Mouse (Mus musculus) thymus, postnatal 0 days (tissue): ENCODE data around the gene Rabl3. TPM values are rescaled to one million over a fixed set of nuclear protein-coding genes. Genes with fewer than 3 reads are reported as not detected.

Experiments used
- DNase-seq: peaks from one replicate; pipeline ENCODE4 v3.0.0-alpha.2; 2015; ENCODE audit warnings: low spot score
- polyA plus RNA-seq: library from polyadenylated mRNA; unstranded; fragments of >200 nt; fragmentation: Nextera tagmentation; extraction: Ambion mirVana; gene quantifications from 2 replicates; pipeline ENCODE4 v1.2.1, GENCODE M21; 2015

The Rabl3 gene
- polyA plus RNA-seq, 1 experiment from 2014 or later = 17.0 TPM

DNA sequence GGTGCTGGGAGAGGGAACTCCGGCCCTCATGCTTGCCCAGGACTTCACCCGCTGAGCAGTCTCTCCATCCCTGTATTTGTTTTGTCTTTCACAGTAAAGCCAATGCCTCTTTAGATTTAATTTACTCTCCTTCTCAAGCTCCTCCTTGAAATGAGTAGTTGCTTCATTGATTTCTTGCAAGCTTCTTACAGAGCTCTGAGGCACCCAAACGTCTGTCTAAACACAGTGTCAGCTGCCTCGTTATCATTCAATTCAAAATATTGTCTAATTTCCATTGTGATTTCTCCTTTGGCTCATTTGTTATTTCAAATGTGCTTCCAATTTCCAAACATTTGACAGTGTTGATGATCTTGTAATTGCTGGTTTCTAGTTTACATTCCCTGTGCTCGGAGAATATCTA is 6.6 kb downstream of the Rabl3 start:
- no peak for DNase-seq

DNA sequence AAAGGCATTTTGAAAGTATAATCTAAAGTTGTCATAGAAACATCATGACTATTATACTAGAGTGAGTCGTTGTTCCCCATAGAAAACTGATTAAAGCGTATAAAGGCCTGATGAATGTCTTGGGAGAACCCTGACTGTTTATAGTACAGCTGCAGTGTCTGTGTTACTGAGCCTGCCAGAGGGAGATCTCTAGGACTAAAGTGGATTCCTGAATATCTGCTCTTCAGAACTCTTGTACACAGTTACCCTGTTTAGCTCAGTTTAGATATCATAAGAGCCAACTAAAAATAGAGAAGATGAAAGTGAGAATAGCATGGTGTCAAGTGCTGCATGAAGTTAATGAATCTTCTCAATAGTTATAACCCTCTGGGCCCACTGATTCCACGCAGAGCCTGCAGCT is 10.6 kb downstream of the Rabl3 start:
- no peak for DNase-seq

DNA sequence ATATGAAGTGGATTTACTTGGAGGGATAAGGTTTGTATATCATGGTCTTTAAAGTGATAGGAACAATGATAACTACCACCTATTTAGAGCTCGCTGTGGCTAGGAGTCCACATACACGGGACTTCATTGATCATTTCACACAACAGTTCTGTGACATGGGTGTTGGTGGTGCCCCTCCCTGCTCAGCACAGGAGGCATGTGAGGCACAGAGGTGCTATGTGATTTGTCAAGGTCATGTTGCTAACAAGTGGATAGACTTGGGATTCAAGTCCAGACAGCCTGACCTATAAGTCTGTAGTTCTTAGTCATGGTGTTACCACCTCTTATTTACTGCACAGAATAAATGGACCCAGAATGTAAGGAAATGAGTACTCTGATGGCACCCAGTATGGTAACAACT is 11.3 kb downstream of the Rabl3 start:
- DNase-seq = no peak

DNA sequence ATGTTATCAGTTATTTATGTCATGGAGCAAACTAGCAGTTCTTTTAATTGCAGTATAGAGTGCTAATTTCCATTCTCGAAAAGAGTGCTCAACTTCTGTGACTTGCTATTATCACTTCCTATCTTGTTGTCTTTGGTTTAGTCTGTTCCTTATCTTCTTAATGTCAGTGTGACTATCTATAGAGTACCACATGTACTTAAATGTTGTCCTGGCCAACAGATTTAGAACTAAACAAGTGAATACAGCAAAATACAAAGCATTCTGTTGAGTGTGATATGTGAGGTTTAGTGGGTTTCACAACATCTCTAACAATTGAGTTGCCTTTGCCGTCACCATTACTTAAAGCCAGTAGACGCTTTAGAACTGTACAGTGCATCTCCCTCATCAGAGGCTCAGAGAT is 13.1 kb downstream of the Rabl3 start:
- DNase-seq = no peak

DNA sequence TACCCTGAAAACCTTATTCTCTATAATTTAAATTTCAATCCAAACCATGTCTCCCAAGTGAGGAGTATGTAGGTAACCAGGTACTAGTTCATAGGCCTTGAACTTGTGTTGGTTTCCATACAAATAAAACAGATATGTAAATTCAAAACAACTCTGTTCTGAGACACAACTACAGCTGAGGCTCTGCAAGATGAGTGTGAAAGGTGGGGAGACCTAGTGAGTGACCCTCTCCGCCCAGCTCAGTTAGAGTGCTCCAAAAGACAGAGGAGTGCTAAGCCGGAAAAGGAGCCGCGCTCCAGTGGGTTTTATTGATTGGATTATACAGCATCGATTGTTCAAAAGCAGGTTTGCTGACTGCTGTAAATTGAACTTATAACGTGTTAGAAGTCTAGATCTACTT is 22.7 kb downstream of the Rabl3 start:
- no peak for DNase-seq

DNA sequence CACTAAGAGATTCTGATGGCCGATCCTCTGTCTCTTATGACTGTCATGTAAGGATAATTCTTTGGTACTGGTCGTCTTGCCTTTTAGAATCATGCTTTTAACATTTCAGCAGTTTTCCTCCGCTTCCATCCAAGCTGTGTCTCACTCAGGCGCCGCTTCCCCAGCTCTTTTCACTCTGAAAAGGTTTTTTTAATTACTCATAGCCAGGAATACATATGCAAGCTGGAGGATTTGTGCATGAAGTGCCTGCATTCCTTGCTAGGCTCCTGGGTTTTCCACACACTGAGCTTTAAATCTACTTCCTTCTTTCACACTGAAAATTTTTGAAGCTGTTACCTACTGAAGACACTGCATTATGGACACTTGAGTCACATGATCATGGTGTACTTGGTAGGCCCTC is 23.3 kb downstream of the Rabl3 start:
- DNase-seq = no peak

DNA sequence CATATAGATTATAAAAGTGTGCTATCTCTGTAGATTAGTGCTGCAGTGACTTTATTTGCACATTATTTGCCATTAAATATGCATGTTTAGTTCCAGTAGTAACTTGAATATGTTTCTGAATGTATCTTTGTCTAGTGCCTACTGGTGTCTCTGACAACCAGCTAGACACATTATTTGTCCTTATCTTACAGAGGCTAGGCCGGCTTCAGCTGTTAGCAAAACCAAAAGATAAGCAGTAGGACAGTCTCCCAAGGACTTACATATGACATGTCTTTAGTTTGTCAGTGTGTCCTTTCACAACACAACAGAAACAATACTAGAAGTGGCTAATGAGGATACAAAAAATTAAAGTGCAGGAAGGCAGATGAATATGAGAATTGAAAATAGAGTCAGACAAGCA is 25.4 kb downstream of the Rabl3 start:
- no peak for DNase-seq

DNA sequence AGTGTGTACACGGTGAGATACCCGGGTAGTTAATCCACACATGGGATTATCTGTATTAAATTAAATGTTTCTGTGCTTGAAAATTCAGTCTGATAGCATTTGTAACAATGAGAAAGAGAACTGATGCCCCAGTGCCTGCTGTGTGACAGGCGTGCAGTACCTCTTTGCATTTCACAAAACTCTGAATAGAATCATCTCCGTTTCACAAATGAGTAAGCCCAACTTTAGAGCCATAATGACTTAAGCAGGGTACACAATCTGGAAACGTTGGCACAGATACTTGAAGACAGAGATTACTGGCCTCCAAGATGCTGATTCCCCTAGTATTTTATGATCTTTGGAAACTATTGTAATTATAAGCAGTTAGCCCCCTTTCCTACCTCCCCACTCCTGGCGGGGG is 26.4 kb downstream of the Rabl3 start:
- DNase-seq = no peak

DNA sequence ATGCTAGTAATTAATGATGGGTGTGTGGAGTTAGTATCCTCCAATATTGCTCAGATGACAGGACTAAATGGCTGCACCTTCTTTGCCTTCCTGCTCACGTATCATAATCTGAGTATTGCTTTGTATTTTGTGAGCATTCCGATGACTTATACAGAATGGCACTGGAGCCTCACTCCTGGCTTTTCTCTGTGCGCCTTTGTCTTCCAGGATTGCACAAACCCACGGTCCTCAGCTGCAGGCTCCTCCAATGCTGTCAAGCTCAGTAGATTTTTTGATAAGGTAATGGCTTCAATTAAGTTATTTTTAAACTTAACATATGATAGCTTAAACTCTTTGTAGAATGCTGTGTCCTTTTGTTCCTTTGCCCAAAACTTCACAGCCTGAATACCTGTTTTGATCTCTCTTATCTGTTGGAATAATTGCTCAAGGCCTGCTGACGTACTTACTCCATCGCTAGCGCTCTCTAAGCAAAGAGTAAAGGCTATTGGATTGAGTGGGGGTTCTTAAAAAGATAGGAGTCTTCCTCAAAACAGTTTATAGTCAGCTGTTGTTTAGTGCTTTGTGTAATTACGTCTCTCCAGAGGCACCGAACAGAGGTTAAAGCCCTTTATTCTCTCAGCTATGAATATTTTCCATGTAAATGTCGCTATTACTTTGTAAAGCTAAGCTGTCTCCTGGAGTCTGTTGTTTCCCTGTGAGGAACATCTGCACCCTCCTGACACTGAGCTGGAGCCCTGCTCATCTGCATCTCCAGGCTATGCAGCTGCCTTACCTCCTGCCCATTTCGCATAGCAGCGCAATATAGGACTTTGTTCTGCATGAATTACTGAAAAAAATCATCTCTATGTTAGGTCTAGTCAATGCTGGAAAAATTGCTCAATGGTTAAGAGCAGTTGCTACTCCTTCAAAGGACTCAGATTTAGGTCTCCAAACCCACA is 27.7 kb downstream of the Rabl3 start:
- DNase-seq = no peak

DNA sequence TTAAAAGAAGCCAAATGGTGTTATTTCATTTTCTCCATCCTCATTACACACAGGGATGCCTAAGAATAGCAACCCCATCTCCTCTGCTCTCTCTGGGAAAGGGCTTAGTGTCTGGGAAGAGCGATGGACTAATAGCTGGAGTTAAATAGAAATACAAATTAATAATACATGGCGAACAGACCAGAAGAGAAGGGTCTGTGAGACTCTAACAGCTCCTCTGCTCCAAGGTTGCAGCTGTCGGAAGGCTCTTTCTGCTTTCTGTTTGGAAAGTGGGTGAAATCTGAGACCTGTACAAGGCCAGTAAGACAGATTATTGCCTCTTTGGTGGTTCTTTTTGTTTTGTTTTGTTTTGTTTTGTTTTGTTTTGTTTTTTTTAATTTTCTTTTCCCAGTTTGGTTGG is 31.9 kb downstream of the Rabl3 start:
- DNase-seq = no peak

DNA sequence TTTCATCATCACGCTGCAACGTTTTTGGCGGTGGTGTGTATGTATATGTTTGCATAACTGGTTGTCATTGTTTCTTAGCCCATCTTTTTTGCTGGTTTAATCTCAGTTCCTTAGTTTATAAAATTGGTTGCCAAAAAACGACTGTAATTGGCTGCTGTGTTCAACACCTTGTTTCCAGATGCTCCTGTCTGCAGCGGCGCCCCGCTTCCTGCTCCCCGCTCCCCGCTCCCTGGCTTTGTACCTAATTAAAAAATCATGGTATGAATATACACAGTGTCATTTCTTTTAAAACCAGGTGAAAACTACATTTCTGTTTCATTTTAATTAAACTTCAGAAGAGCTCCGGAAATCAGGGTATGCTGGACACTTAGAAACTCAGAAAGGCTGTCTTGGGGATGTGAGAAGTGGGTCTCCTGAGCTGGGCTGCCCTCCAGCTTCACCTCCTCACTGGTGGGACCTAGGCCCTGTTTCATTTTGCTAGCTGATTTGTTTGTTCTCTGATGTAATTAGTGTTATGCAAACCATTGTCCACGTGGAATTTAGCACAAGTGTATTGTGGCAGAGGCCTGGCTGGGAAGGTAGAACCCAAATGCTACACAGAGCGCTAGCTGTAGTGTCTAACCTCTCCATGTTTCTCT is 32.6 kb downstream of the Rabl3 start:
- no peak for DNase-seq

DNA sequence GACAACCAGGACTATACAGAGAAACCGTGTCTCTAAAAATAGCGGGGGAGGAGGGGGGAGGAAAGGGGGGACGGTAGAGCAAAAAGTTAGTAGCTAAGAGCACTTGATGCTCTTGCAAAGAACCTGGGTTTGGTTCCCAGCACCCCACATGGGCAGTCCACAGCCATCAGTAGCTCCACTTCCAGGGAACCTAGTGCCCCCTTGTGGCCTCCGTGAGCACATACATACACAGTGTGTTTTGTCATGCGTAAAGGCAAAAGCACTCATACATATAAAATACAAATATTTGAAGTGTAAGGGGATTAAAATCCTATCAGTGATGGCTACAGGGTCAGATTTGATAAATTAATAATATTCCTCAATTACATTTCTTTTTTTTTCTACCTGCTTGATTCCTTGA is 33.4 kb downstream of the Rabl3 start:
- DNase-seq = no peak

DNA sequence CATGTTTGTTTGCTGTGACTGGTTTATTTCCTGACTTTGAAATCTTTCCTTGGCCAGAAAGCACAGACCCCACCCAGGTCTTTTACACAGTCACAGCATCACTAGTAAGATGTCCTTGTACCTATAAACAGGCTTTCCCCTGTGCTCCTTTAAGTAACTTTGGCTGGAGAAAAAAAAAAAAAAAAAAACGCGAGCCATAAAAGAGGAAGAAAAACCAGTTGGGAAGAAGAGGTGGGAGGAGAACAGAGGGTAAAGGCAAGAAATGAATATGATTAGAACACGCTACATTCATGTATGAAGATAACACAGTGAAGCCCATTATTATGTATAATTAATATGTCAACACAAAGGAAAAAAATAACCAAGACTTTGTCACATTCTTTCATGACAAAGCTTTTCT is 35.6 kb downstream of the Rabl3 start:
- DNase-seq = no peak

DNA sequence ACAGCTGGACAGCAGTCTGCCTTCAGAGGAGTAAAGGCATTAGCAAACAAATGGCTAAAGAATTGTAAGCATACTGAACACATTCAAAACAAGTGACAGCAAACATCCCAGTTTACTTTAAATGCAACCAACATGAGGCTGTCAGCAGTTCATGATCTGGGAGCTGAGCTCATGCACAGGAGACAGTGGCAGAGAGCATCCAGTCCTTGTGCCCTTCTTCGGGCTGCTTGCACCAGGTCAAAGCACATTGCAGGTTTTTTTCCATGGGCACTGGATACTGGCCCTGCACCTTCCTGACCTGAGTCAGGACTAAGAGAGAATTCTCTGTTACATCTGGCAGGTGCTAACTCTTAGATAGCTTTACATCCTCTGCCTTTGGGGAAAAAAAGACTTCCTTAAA is 39.9 kb downstream of the Rabl3 start:
- DNase-seq = no peak

DNA sequence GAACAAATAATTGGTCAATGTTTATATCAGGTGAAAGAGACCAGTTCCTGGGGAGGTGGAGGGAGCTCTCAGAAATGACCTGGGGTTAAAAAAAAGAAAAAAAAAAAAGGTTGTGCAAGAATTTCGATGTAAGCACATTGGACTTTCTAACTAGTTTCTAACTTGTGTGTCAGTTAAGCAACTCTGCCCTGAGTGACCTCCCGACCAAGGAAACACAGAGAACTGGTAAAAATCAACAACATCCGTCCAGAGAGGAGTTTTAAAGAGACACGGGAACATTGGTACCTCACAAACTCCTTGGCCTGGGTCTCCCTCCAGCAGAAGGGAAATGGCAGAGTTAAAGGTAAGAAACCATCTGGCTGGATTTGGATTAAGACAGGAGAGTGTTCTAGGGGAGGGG is 40.3 kb downstream of the Rabl3 start, which contains the start of gene Hgd:
Gene Hgd, plus strand, starts transcription at position 160 of the 400 bp plus-strand sequence.
- DNase-seq = no peak

DNA sequence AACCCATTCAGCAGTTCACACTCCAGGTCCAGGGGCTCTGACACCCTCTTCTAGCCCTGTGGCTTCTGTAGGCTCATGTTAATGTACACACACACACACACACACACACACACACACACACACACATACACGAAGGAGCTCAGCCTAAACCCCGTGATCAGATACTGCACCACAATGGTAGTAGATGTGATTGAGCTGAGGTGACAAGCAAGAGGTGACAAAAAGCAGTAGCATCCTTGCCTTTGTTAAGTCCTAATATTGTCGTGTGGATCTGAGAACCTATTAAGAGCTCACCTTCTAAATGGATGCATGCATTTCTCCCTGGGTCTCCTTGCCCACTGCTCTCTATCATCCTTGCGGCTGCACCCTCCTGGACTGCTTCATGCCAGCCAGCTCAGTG is 41.0 kb downstream of the Rabl3 start:
- no peak for DNase-seq

DNA sequence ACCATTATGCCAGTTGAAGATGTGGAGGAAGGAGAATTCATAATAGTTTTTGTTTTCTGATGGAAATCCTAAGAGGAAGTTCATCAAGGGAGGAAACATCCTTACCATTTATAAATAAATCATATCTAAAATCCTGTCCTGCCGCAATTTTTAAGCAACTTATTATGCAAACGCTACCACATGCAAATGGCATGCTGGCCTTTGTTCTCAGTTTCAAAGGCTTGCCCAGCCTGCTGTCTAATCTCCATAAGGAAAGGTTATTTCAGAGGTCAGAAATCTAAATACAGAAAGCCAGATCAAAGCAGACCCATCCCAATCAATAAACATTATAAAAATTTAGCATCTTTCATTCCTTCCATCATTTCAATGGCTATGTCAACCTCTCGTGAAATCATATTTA is 42.2 kb downstream of the Rabl3 start:
- no peak for DNase-seq

DNA sequence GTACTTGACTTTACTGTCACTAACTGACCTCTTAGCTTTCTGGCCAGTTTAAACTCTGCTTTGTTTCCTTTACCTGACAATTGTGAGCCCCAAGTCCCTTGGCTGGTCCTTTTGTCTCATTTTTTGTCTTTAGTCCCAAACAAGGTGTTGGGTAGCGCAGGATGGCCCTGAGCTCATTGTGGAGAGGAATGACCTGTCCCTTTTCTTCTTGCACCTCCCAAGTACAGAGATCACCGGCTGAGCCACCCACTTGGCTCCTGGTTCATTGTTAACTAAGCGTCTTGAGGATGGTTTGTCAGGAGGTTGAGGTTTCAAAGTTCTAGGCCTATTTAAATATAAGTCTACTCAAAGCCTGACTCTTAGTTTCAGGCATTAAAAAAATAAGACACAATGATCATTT is 43.6 kb downstream of the Rabl3 start:
- DNase-seq = no peak

DNA sequence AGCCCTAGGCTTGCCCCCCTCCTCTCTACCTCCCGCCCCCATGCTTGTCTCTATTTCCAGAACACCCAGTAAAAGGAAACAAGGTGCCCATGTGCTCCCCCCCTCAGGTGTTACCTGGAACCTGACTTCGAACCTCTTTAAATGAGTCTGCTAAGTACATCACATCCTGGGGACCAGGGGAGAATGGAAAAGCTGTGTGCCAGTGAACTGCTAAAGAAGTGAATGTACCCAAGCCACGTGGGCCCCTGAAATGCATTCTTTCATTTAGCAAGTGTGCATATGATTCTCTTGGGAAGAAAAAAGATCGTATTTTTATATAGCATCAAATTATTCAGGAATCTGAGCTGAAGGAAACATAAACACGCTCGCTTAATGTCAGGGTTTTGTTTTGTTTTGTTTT is 44.1 kb downstream of the Rabl3 start:
- no peak for DNase-seq

DNA sequence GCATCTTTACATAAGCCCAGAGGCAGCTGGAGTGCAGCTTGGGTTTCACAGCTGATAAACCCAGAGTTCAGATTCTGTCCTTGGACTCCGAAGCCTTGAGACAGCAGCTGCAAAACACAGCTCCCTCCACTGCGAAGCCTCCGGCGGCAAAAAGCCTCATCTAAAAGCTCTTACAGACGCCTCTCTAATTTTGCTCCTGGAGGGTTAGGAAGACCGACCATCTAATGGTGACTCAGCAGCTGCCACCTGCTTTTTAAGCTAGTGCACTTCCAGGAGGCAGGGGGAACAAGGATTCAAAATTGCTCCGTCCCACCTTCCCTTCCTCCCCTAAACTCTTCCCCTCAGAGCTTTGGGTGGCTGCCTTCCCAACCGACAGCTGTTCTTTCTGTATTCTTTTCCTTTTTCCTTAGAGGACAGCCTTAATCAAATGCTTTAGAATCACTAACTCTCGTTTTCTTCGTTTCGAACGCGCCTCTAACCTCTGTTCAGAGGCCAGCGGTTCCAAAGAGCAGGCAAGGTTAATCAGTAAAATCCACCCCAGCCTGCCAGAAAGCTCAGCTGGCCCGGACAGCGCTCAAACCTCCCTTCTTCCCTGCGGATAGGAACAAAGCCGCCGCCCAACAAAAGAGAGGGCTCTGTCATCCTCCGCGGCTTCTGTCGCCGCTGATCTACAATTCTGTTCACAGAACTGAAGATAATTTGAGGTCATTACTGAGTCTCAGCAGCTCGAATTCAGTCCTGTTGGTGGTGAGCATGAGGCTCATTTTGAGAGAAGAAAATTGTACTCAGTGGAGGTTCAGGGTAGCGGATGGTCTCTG is 44.7 kb downstream of the Rabl3 start:
- no peak for DNase-seq

DNA sequence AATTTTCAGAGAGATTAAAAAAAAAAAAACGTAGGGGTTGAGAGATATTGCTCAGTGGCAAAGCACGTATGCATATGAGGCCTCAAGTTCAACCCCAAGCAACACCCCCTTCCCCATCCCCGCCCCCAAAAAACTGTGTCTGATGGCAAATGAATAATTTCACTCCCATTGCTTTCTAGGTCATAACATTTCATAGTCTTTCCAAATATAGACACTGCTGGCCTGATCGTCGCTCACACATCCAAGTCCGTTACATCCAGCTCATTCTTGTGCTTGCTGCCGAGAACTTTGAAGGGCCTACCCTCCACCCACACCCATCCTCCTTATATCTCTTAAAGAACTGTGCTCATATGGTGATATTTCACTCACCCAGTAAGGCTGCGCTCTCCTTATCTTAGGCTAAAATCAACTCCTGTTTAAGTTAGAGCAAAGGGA is 45.5 kb downstream of the Rabl3 start:
- DNase-seq = no peak

DNA sequence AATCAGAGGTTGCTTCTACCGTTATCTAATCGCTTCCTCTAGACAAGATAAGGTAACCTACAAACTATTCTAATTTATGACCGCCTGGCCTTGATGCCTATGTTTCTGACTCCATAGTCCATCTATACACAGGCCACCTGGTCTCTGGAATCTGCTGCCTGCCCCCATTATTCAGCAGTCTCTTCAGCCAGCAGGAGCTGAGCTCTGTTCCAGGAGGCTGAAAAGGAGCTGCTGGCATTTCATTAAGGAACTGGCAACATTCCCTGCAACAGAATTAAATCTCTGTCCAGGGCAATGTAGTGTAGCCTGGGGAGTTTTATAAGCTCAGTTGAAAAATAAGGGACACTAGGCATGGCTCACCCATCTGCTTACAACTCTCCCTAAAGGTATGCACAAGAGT is 51.2 kb downstream of the Rabl3 start:
- DNase-seq = no peak
